Mouse (Mus musculus) cortical plate, adult 2 months (tissue): ENCODE data around the gene Rnf186.

ENCODE experiments used
- CTCF ChIP-seq: fragments of 200-500 bp; IDR thresholded peaks from 2 replicates; pipeline ENCODE4 v1.5.1; 2011; ENCODE audit warnings: mild to moderate bottlenecking, control low read depth, low read length; ENCODE audit not compliant: insufficient read depth; ENCODE audit errors: extremely low read depth
- POLR2A ChIP-seq: fragments of 200-500 bp; IDR thresholded peaks from 2 replicates; pipeline ENCODE4 v1.6.1; 2011; ENCODE audit warnings: mild to moderate bottlenecking, low read length, control low read depth; ENCODE audit not compliant: insufficient read depth; ENCODE audit errors: extremely low read depth

GRCm38 (mm10) chr4:138967485-138967884, 573 bp downstream of the Rnf186 start:
- TF ChIP-seq CTCF (no peak), POLR2A (no peak)
